Mouse (Mus musculus) stomach, postnatal 0 days (tissue): ENCODE data around the gene Fyco1.

ENCODE experiments used
- CTCF ChIP-seq: IDR thresholded peaks from 2 replicates; pipeline ENCODE4 v1.5.1; 2016; ENCODE audit warnings: antibody characterized with exemption, low read depth, mild to moderate bottlenecking, moderate library complexity
- EP300 ChIP-seq: optimal IDR thresholded peaks from 2 replicates; pipeline ENCODE3; 2016; ENCODE audit warnings: antibody characterized with exemption

GRCm38 (mm10) chr9:123760806-123761205, 90.9 kb downstream of the Fyco1 start:
- TF ChIP-seq CTCF = no peak
- TF ChIP-seq EP300 = no peak
